8 mouse cellular contexts compared by ENCODE assay signal in the genomic region with DNA sequence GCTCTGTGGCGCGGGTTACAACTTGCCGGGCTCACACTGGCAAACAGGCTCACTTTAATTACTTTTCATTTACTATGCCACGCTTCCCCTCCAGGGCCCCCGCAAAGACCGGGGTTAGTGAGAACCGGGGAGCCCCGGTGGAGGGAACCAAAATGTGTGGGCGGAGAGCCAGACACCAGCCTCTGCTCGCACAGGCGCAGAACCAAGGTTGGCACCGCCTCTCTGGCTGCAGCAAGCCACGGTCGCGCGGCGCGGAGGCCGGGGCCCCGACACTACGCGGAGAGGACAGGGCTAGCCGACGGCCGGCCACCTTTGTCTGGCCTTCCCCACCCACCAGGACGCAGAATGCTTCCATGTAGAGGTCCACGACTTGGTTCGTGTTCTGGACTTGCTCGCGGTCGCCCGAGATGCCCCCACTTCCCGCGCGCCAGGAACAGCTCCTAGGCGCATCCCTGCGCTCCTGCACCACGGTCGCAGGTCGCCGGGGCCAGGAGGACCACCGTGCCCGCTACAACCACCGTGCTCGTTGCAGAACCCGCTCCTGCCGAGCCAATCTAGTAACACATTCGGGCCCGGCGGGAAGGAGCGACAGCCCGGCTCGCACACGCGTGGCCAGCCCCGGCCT. TPM values are rescaled to one million over a fixed set of nuclear protein-coding genes. Genes with fewer than 3 reads are reported as not detected.
A peak's percentile ranks its signal among the peaks of the same experiment; 100 is the strongest.
DNase-seq lines count a peak whose midpoint lies in the region; ATAC-seq and TF ChIP-seq lines count a peak whose summit lies in the region.

No protein-coding gene starts in this region.

- peak; percentile 89 for DNase-seq in MEL (ENCODE audit: low read depth, low spot score)
- peak; percentile 82 for DNase-seq in cerebellum, adult 9-10 months
- peak; percentile 53 to 87 for DNase-seq in frontal cortex, adult 2 months (ENCODE audit: extremely low spot score in 1 of 2, low spot score in 1 of 2)
- peak; percentile 75 for DNase-seq in hindbrain, embryonic 11.5 days (ENCODE audit: low spot score)
- peak; percentile 82 to 85 for DNase-seq in layer of hippocampus, postnatal 14 days (ENCODE audit: low spot score in 2 of 2)
- DNase-seq in lung, postnatal 10 days, result peak; percentile 87
- DNase-seq in ovary, postnatal 14 days (ENCODE audit: low spot score), result peak; percentile 59
- DNase-seq in thymus, postnatal 14 days, result peak; percentile 91

- WGBS in hindbrain, embryonic 11.5 days, result under 1% methylated on average over 54 of the region's 56 CpGs

- H3K36me3 ChIP-seq in MEL (ENCODE audit: control insufficient read depth in 1 of 2, insufficient read depth in 2 of 2, low read length in 2 of 2), result peaks cover 0 to 4% of the 10 kb centered on the region in 2 experiments; a peak in 1 of 4 replicates
- H3K36me3 ChIP-seq in hindbrain, embryonic 11.5 days (ENCODE audit: control insufficient read depth, insufficient read depth, low read length), result no peaks in the 10 kb centered on the region

- H3K9me3 ChIP-seq in MEL (replicated peaks; ENCODE audit: insufficient read depth, low read length), result no peaks in the 10 kb centered on the region
- no peaks in the 10 kb centered on the region for H3K9me3 ChIP-seq in hindbrain, embryonic 11.5 days (ENCODE audit: control insufficient read depth, low read length)

- H3K4me2 ChIP-seq in hindbrain, embryonic 11.5 days (replicated peaks; ENCODE audit: low read depth, low read length), result peak overlapping the region; percentile 50

- ATAC-seq in hindbrain, embryonic 11.5 days (ENCODE audit: low FRiP score), result peak; percentile 66

- peak in 1 of 2 experiments; percentile 58; a peak in 2 of 4 replicates for TF ChIP-seq POLR2A in MEL (IDR thresholded peaks at IDR 0.05; ENCODE audit: control insufficient read depth in 1 of 2, insufficient read depth in 1 of 2, low read depth in 1 of 2, low read length in 2 of 2, poor library complexity in 1 of 2)

- peaks cover 5 to 12% of the 10 kb centered on the region in 2 experiments; a peak in 2 of 4 replicates for H3K4me1 ChIP-seq in MEL (ENCODE audit: control insufficient read depth in 1 of 2, insufficient read depth in 2 of 2, low read length in 2 of 2)
- peaks cover 3% of the 10 kb centered on the region; the same call in 1 of the 2 replicates for H3K4me1 ChIP-seq in hindbrain, embryonic 11.5 days (replicated peaks; ENCODE audit: control insufficient read depth, insufficient read depth, low read length)

- H3K27ac ChIP-seq in MEL (ENCODE audit: control insufficient read depth, low read depth, low read length), result peak overlapping the region; percentile 70
- peak overlapping the region; percentile 56; the same call in 1 of the 2 replicates for H3K27ac ChIP-seq in hindbrain, embryonic 11.5 days (ENCODE audit: low read depth, low read length)

- H3K4me3 ChIP-seq in MEL (ENCODE audit: control insufficient read depth in 1 of 2, insufficient read depth in 1 of 2, low read depth in 2 of 2, low read length in 2 of 2), result peak overlapping the region; percentile 90 to 98
- H3K4me3 ChIP-seq in hindbrain, embryonic 11.5 days (ENCODE audit: low read depth, low read length), result peak overlapping the region; percentile 66

- 0 out of 4 replicates have a peak, but pooled peaks of 1 of the 2 experiments have one; percentile 23 for TF ChIP-seq EP300 in MEL (IDR thresholded peaks at IDR 0.05; ENCODE audit: low read depth in 1 of 2, low read length in 2 of 2)

- H3K79me2 ChIP-seq in MEL (ENCODE audit: control insufficient read depth, insufficient read depth, low read length, poor library complexity), result peaks cover 21% of the 10 kb centered on the region

- no peaks in the 10 kb centered on the region; a peak in 1 of 4 replicates for H3K27me3 ChIP-seq in MEL (ENCODE audit: control insufficient read depth in 1 of 2, insufficient read depth in 2 of 2, low read length in 2 of 2)
- H3K27me3 ChIP-seq in hindbrain, embryonic 11.5 days (ENCODE audit: control insufficient read depth, insufficient read depth, low read length), result no peaks in the 10 kb centered on the region

- no peak for TF ChIP-seq RAD21 in MEL (IDR thresholded peaks at IDR 0.05; ENCODE audit: low read depth, low read length)

- TF ChIP-seq CTCF in MEL (IDR thresholded peaks at IDR 0.05 in 2 of 3, conservative IDR thresholded peaks at IDR 0.05 in 1 of 3; ENCODE audit: control insufficient read depth in 1 of 3, insufficient read depth in 1 of 3, low read depth in 2 of 3, low read length in 3 of 3, poor library complexity in 1 of 3, severe bottlenecking in 1 of 3), result no peak

- peak overlapping the region; percentile 95 for H3K9ac ChIP-seq in MEL (ENCODE audit: control insufficient read depth, low read depth, low read length, poor library complexity, severe bottlenecking)
- peak overlapping the region; percentile 73 for H3K9ac ChIP-seq in hindbrain, embryonic 11.5 days (ENCODE audit: low read depth, low read length)

TF ChIP-seq in MEL, 35 proteins besides CTCF, POLR2A, EP300 and RAD21:
- peak; percentile 82; the same call in 1 of the 2 replicates for TF ChIP-seq SIN3A (IDR thresholded peaks at IDR 0.05; ENCODE audit: low read length)
- TF ChIP-seq CHD1 (IDR thresholded peaks at IDR 0.05; ENCODE audit: low read depth, low read length), result no peak
- peak; percentile 58; the same call in 1 of the 2 replicates for TF ChIP-seq MXI1 (IDR thresholded peaks at IDR 0.05; ENCODE audit: low read depth, low read length)
- peak; percentile 45; the same call in 1 of the 2 replicates for TF ChIP-seq RCOR1 (IDR thresholded peaks at IDR 0.05; ENCODE audit: low read depth, low read length)
- TF ChIP-seq MAZ (IDR thresholded peaks at IDR 0.05; ENCODE audit: low read depth, low read length), result peak; percentile 80; the same call in 1 of the 2 replicates
- no peak for TF ChIP-seq TBP (IDR thresholded peaks at IDR 0.05; ENCODE audit: low read depth, low read length)
- peak; percentile 74 for TF ChIP-seq NRF1 (IDR thresholded peaks at IDR 0.05; ENCODE audit: insufficient read depth, low read depth, low read length, poor library complexity, severe bottlenecking)
- TF ChIP-seq MYB (IDR thresholded peaks at IDR 0.05; ENCODE audit: low read depth, low read length), result no peak
- peak; percentile 22; the same call in 1 of the 2 replicates for TF ChIP-seq HCFC1 (IDR thresholded peaks at IDR 0.05; ENCODE audit: low read depth, low read length)
- peak; percentile 23; the same call in 1 of the 2 replicates for TF ChIP-seq ZMIZ1 (IDR thresholded peaks at IDR 0.05; ENCODE audit: low read depth, low read length)
- 0 out of 2 replicates have a peak, but pooled peaks have one; percentile 22 for TF ChIP-seq TCF12 (IDR thresholded peaks at IDR 0.05; ENCODE audit: low read depth, low read length)
- TF ChIP-seq MAX (IDR thresholded peaks at IDR 0.05; ENCODE audit: low read length), result peak; percentile 56; the same call in 1 of the 2 replicates
- no peak for TF ChIP-seq ZNF384 (IDR thresholded peaks at IDR 0.05; ENCODE audit: low read depth, low read length)
- TF ChIP-seq NELFE (IDR thresholded peaks at IDR 0.05; ENCODE audit: low read depth, low read length), result peak; percentile 43; the same call in 1 of the 2 replicates
- peak; percentile 41; the same call in 1 of the 2 replicates for TF ChIP-seq POLR2AphosphoS2 (IDR thresholded peaks at IDR 0.05; ENCODE audit: low read length)

RNA-seq across cellular contexts. Expression of a gene that starts 0.8 kb away (rescaled TPM):
- total RNA-seq in MEL (2012; rRNA removed), result 2.8 and 3.3 TPM in 2 replicates
- polyA plus RNA-seq in MEL (2012; ENCODE audit: insufficient read depth in 1 of 2, insufficient read length in 2 of 2, low read depth in 1 of 2, low replicate concordance in 2 of 2, missing spikeins in 1 of 2), result 1 to 10 TPM in 1 of 2 experiments, not detected in 1; 6.1 TPM
- polyA plus RNA-seq in frontal cortex, adult 2 months (2012; rRNA removed), result 14.6 and 16.1 TPM in 2 replicates
- polyA plus RNA-seq in hindbrain, embryonic 11.5 days (2014; fragmentation: Nextera tagmentation; extraction: Ambion mirVana), result 12.0 and 12.6 TPM in 2 replicates
- total RNA-seq in layer of hippocampus, postnatal 14 days (2021), result 10 to 100 TPM; 21.9 to 24.1 TPM

Comparison
In these comparisons a context has a peak if more than half of its experiments do, and no peak if none do; other contexts are left out.
1. Peak in every context shown above with its lines: DNase-seq, ATAC-seq, H3K4me3 ChIP-seq and H3K27ac ChIP-seq.